Mouse (Mus musculus): ENCODE measurements around the gene Calm1. TPM values are rescaled to one million over a fixed set of nuclear protein-coding genes. Genes with fewer than 3 reads are reported as not detected.

Gene Calm1
- polyA plus RNA-seq, 1 experiment from 2014 or later, result 699 TPM

DNA sequence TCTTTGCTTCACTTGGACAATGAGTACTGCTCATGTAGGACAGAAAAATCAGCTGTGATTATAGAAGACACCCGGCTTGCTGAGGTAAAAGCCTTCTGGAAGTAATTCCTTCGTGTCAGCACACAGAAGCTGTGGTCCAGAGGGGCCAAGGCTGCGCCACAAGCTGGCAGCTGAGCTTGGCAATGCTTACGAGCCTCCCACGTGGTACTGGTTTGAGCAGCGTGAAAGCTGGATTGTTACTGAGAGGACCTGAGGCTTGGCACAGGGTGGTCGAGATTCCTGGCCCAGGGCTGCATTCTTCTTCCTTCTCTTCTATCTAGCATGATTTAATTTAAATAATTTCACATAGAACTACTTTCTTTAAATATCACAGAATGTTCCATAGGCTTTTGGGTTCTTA lies 2.4 kb upstream of the Calm1 start:
- no peaks in the 10 kb centered on the region for H3K9me3 ChIP-seq (replicated peaks)
- no peaks in the 10 kb centered on the region for H3K36me3 ChIP-seq
- H3K4me1 ChIP-seq (replicated peaks), result peaks cover 33% of the 10 kb centered on the region
- 63% methylated on average over 7 of the region's 7 CpGs for WGBS (ENCODE audit: insufficient replicate concordance)
- no peak overlapping the region for H3K27ac ChIP-seq
- no peak overlapping the region for H3K4me2 ChIP-seq
- no peaks in the 10 kb centered on the region for H3K27me3 ChIP-seq
- ATAC-seq (ENCODE audit: low read depth) (no peak), DNase-seq (no peak)
- no peak overlapping the region for H3K4me3 ChIP-seq (replicated peaks)
- H3K9ac ChIP-seq, result no peak overlapping the region

DNA sequence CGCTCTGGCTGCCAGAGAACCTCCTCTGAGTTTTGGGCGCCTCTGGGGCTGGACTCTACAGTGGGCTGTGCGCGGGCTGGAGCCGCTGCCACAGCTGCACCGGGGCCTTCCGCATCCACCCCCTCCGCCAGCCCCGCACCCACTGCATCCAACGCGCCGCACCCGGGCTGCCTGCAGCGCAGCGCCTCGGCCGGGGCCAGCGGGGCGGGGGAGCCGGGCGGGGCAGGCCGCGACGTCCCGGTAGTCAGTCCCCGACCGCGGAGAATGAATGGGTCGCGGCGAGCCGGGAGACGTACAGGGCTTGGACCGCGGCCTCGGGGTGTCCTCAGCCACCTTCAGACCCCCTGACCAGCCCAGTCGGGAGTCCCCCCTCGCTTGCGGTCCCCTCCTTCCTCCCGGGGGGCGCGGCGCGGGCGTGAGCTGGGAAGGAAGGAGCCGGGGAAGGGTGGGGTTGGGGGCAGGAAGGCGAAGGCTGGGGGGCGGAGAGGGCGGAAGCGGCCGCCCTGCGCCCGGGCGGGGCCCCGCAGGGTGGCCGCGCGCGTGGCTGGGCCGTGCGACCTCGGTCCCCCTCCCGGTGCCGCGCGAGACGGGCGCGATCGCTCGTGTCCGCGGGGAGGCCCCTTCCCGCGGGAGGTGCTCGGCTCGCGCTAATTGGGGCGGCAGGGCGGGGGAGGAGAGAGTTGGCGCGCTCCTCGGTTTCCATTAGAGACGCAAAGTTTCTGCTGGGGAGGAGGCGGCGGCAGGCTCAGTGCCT lies 833 bp downstream of the Calm1 start:
- Histone ChIP-seq H3K9me3 (replicated peaks) (no peaks in the 10 kb centered on the region), H3K36me3 (peaks cover 30% of the 10 kb centered on the region), H3K4me2 (peak overlapping the region; percentile 99), H3K9ac (peak overlapping the region; percentile 91), H3K4me1 (replicated peaks) (peaks cover 36% of the 10 kb centered on the region), H3K27ac (peak overlapping the region; percentile 91), H3K4me3 (replicated peaks) (peak overlapping the region; percentile 91), H3K27me3 (no peaks in the 10 kb centered on the region)
- peak; percentile 82 for ATAC-seq (ENCODE audit: low read depth)
- under 1% methylated on average over 72 of the region's 86 CpGs for WGBS (ENCODE audit: insufficient replicate concordance)
- DNase-seq, result peak; percentile 61

DNA sequence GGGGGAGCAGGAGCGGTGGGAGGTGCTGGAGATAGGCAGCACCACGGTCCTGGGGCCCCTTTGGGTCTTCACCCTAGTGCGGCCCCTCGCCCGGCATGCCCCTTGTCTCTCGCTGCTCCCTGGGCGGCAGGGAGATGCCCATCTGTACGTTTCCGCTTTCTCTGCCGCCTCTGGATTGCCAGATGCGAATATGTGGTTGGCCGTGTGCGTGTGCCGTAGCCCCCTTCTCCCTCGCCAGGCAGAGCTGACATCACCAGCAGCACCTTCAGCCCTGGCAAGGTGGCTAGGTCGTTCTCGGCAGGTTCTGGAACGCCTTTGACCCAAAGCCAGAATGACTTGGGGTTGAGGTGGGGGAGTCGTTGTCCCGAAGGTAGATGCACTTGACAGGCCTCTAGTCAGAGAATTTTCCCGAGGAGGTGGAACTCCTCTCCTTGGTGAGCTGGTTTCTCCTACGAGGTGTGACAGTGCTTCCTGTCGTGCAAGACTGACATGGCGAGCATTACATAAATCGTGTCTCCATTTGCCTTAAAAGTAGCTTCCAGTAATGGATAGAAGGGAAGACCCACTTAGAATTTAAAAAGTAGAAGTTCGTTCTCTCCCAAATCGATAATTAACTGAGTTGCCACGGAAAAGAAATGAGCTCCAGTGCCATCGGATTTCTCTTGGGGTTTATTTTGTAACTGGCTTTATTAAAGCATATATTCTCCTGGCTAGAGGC lies 1.6 kb downstream of the Calm1 start:
- H3K9me3 ChIP-seq (replicated peaks), result no peaks in the 10 kb centered on the region
- DNase-seq (peak; percentile 54), ATAC-seq (ENCODE audit: low read depth) (peak; percentile 37)
- peak overlapping the region; percentile 99 for H3K4me2 ChIP-seq
- peak overlapping the region; percentile 91 for H3K9ac ChIP-seq
- peak overlapping the region; percentile 91 for H3K27ac ChIP-seq
- WGBS (ENCODE audit: insufficient replicate concordance), result 2% methylated on average over 29 of the region's 29 CpGs
- H3K4me3 ChIP-seq (replicated peaks), result peak overlapping the region; percentile 91
- peaks cover 36% of the 10 kb centered on the region for H3K4me1 ChIP-seq (replicated peaks)
- no peaks in the 10 kb centered on the region for H3K27me3 ChIP-seq
- peaks cover 37% of the 10 kb centered on the region for H3K36me3 ChIP-seq

DNA sequence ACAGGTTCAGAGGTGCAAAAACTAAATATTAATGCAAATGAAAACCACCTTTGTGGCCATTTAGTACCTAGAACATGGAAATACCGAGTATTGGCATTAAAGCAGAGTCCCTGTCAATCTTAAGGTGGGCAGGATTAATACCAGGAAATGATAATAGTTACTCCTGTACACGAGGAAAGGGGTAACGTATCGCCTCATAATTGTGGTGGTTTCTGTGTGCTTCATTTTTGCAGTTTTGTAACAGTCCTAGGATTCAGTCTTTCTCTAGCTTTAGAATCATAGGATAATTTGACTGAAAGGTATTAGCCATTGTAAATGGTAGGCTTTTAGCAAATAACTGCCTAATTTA lies 2.1 kb downstream of the Calm1 start:
- 7% methylated on average over 4 of the region's 4 CpGs for WGBS (ENCODE audit: insufficient replicate concordance)
- H3K9ac ChIP-seq, result peak overlapping the region; percentile 91
- DNase-seq (no peak), ATAC-seq (ENCODE audit: low read depth) (no peak)
- peak overlapping the region; percentile 91 for H3K4me3 ChIP-seq (replicated peaks)
- H3K36me3 ChIP-seq, result peaks cover 42% of the 10 kb centered on the region
- H3K27ac ChIP-seq, result peak overlapping the region; percentile 91
- no peaks in the 10 kb centered on the region for H3K9me3 ChIP-seq (replicated peaks)
- no peaks in the 10 kb centered on the region for H3K27me3 ChIP-seq
- H3K4me2 ChIP-seq, result peak overlapping the region; percentile 99
- peaks cover 36% of the 10 kb centered on the region for H3K4me1 ChIP-seq (replicated peaks)

DNA sequence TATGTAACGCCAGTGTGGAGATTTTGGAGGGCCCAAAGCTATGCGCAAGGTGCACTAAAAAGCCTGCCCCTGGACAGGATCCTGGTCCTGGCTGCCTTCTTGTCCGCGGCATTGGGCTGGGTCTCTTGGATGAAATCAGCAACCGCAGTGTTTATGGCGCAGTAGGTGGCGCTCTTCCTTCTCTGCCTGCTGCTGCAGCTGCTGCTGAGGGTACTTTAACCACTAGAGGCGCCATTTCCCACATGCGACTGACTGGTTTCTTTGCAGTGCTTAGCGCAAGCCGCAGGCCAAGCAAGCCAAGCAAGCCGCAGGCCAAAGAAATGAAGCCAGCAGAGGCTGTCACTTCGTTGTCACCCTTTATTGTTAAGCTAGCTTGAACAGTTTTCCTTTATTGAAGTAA lies 2.6 kb downstream of the Calm1 start:
- Histone ChIP-seq H3K27me3 (no peaks in the 10 kb centered on the region), H3K9ac (peak overlapping the region; percentile 91), H3K9me3 (replicated peaks) (no peaks in the 10 kb centered on the region), H3K4me3 (replicated peaks) (peak overlapping the region; percentile 91), H3K36me3 (peaks cover 47% of the 10 kb centered on the region), H3K4me2 (peak overlapping the region; percentile 99), H3K27ac (no peak overlapping the region), H3K4me1 (replicated peaks) (peaks cover 36% of the 10 kb centered on the region)
- ATAC-seq (ENCODE audit: low read depth) (peak; percentile 34), DNase-seq (peak; percentile 89)
- WGBS (ENCODE audit: insufficient replicate concordance), result 2% methylated on average over 13 of the region's 13 CpGs

DNA sequence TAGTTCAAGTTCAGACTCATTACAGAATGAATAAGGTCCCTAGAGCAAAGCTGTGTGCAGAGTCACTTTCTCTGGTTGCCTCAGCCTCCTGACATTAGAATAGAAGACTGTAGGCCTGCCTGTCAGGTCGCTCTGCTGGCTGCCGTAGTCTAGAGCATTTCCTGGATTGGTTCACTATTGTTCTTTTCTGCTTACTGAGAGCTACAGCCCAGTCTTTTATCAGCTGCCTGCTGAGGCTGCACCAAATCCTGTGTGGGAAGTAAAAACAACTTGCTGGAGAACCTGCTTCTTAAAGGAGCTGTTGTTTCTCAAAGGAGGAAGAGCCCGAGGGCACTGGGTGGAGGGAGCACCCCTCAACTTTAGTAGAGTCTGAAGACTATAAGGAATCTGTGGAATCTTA lies 4.5 kb downstream of the Calm1 start:
- 64% methylated on average over 3 of the region's 3 CpGs for WGBS (ENCODE audit: insufficient replicate concordance)
- H3K27ac ChIP-seq, result no peak overlapping the region
- no peaks in the 10 kb centered on the region for H3K9me3 ChIP-seq (replicated peaks)
- peaks cover 41% of the 10 kb centered on the region for H3K4me1 ChIP-seq (replicated peaks)
- no peak overlapping the region for H3K4me3 ChIP-seq (replicated peaks)
- no peak overlapping the region for H3K4me2 ChIP-seq
- H3K36me3 ChIP-seq, result peaks cover 67% of the 10 kb centered on the region
- H3K9ac ChIP-seq, result no peak overlapping the region
- no peaks in the 10 kb centered on the region for H3K27me3 ChIP-seq
- ATAC-seq (ENCODE audit: low read depth) (no peak), DNase-seq (no peak)

DNA sequence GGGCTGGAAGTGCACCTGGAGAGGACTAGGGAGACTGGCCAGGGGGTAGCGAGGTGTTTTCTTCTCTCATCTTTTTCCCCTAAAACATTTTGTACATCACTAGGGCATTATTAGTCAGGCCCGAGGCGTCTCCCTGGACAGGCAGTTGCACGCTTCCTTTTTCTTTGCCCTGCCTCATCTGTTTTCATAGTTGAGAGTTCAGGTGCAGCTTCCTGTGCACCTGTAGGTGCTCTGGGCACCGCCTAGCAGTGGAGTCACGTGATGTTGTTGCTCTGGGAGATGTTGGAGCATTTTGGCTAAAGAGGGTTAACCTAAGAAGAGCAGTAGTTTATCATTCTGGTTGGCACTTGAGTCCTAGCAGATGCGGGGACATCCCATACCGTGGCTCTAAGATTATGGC lies 5.9 kb downstream of the Calm1 start:
- H3K36me3 ChIP-seq, result peaks cover 69% of the 10 kb centered on the region
- H3K27ac ChIP-seq, result no peak overlapping the region
- no peaks in the 10 kb centered on the region for H3K27me3 ChIP-seq
- no peak for ATAC-seq (ENCODE audit: low read depth)
- H3K9me3 ChIP-seq (replicated peaks), result no peaks in the 10 kb centered on the region
- no peak overlapping the region for H3K4me3 ChIP-seq (replicated peaks)
- no peak overlapping the region for H3K9ac ChIP-seq
- peaks cover 51% of the 10 kb centered on the region for H3K4me1 ChIP-seq (replicated peaks)
- 90% methylated on average over 8 of the region's 8 CpGs for WGBS (ENCODE audit: insufficient replicate concordance)
- DNase-seq, result no peak
- H3K4me2 ChIP-seq, result no peak overlapping the region

DNA sequence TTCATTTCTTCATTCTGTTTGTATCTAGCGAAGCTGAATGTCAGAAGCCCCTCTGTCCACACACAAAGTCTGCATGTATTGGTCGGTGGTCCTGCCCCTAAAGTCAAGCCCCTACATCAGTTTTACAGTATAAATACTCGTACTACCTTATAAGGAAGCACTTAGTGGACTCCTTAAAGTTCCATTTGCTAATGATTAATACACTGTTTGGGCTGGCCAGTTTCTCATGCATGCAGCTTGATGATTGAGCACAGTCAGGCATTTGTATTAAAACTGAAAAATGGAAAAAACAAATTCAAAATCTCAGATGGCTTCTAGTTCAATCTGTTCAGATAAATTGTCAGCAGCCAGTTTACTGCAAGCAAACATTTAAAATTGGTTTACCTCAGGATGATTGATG lies 7.3 kb downstream of the Calm1 start:
- Histone ChIP-seq H3K4me2 (no peak overlapping the region), H3K9me3 (replicated peaks) (no peaks in the 10 kb centered on the region), H3K9ac (no peak overlapping the region), H3K36me3 (peaks cover 69% of the 10 kb centered on the region), H3K27ac (no peak overlapping the region), H3K4me3 (replicated peaks) (no peak overlapping the region), H3K27me3 (no peaks in the 10 kb centered on the region), H3K4me1 (replicated peaks) (peaks cover 55% of the 10 kb centered on the region)
- 77% methylated on average over 3 of the region's 3 CpGs for WGBS (ENCODE audit: insufficient replicate concordance)
- DNase-seq (no peak), ATAC-seq (ENCODE audit: low read depth) (no peak)

DNA sequence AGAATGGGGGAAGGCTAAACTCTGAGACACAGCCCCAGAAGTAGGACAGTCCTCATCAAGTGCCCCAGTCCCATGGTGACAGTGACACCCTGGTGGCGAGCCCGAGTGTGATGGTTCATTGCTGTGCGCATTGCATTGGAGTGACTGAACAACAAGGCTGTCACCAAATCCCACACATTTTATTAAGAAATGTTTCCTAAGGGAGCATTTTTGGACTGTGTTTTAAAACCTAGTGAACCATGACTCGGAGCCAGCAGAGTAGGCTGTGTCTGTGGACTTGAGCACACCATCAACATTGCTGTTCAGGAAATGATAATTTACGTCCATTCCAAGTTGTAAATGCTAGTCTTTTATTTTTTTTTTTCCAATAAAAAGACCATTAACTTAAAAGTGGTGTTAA lies 7.7 kb downstream of the Calm1 start:
- ATAC-seq (ENCODE audit: low read depth) (no peak), DNase-seq (no peak)
- Histone ChIP-seq H3K4me1 (replicated peaks) (peaks cover 56% of the 10 kb centered on the region), H3K36me3 (peaks cover 69% of the 10 kb centered on the region), H3K4me3 (replicated peaks) (no peak overlapping the region), H3K27me3 (no peaks in the 10 kb centered on the region), H3K27ac (no peak overlapping the region), H3K4me2 (no peak overlapping the region), H3K9ac (no peak overlapping the region), H3K9me3 (replicated peaks) (no peaks in the 10 kb centered on the region)
- 89% methylated on average over 5 of the region's 5 CpGs for WGBS (ENCODE audit: insufficient replicate concordance)

DNA sequence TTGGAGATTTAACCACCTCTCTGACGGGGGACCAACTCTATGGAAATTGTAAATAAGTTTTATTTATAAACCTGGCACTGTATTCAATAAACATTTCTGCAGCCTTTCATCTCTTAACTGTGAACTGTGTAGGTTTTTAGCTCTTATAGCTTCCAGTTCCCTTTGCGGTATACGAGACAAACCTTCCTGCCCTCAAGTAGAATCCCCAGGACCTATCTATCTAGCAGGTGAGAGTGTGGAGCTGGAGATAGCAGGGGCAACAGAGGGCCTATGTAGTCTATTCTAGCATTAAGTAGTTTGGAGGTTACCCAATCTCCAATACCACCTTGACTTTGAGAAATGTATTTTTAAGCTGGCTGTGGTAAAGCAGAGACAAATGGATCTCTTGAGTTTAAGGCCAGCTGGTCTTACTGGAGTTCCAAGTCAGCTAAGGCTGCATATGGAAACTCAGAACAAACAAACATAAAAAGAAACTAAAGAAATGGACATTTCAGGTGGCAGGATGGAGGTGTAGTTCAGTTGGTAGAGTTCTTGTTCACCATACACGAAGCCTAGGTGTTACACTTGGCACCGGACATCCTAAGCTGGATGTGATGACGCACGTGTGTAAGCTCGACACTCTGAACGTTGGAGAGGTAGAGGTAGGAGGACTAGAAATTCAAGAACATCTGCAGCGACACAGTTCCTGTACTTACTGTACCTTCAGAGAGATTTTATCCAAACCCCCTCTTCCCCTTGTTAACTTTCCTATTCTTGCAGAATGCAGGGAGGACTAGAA lies 10.7 kb downstream of the Calm1 start:
- Histone ChIP-seq H3K9ac (no peak overlapping the region), H3K4me2 (no peak overlapping the region), H3K4me1 (replicated peaks) (peaks cover 53% of the 10 kb centered on the region), H3K27me3 (no peaks in the 10 kb centered on the region), H3K9me3 (replicated peaks) (0 out of 2 replicates have a peak, but pooled peaks cover 2% of the 10 kb centered on the region), H3K27ac (peak overlapping the region; percentile 48; the same call in 1 of the 2 replicates), H3K36me3 (peaks cover 41% of the 10 kb centered on the region), H3K4me3 (replicated peaks) (no peak overlapping the region)
- ATAC-seq (ENCODE audit: low read depth) (peak; percentile 78), DNase-seq (no peak)
- 62% methylated on average over 10 of the region's 10 CpGs for WGBS (ENCODE audit: insufficient replicate concordance)

DNA sequence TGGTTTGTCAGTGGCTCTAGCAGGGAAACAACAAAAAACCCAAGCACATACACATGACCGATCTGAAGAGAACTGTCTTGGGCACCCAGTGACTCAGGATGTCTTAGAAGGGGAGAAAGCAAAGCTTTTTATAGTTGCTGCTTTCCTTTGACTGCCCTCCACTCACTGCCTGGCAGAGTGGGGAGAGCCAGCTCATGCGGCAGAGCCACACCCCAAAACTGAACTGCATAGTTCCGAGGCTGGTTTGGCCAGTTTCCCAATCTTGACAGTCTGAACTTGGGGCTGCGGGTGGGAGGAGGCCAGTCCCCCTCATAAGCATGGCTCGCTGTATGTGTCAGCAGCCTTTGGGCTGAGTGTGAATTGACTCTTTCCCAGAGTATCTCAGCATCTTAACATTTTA lies 11.7 kb downstream of the Calm1 start:
- Histone ChIP-seq H3K4me2 (no peak overlapping the region; the same call in 1 of the 2 replicates), H3K36me3 (peaks cover 30% of the 10 kb centered on the region), H3K4me1 (replicated peaks) (peaks cover 53% of the 10 kb centered on the region), H3K27ac (0 out of 2 replicates have a peak overlapping the region, but pooled peaks have one; percentile 31), H3K9me3 (replicated peaks) (0 out of 2 replicates have a peak, but pooled peaks cover 2% of the 10 kb centered on the region), H3K4me3 (replicated peaks) (no peak overlapping the region), H3K9ac (peak overlapping the region; percentile 23; the same call in 1 of the 2 replicates), H3K27me3 (no peaks in the 10 kb centered on the region)
- DNase-seq (no peak), ATAC-seq (ENCODE audit: low read depth) (peak; percentile 54)
- WGBS (ENCODE audit: insufficient replicate concordance), result 12% methylated on average over 5 of the region's 5 CpGs
